Mouse (Mus musculus): ENCODE data around the gene 4932414N04Rik. TPM values are rescaled to one million over a fixed set of nuclear protein-coding genes. Genes with fewer than 3 reads are reported as not detected.
"Not testable (repeated sequence)": the region's sequence is repeated elsewhere in the genome, so short reads cannot be mapped to it uniquely, and the experiment has no call there.

The 4932414N04Rik gene
- polyA plus RNA-seq, 1 experiment from 2014 or later: not detected

- Histone ChIP-seq H3K9ac (ENCODE audit: low read depth, low read length) (no peak overlapping the region), H3K27me3 (ENCODE audit: insufficient read depth, low read length) (no peaks in the 10 kb centered on the region), H3K9me3 (replicated peaks; ENCODE audit: low read length) (no peaks in the 10 kb centered on the region), H3K4me3 (replicated peaks; ENCODE audit: low read depth, low read length) (no peak overlapping the region), H3K4me1 (replicated peaks; ENCODE audit: insufficient read depth, low read length) (no peaks in the 10 kb centered on the region), H3K4me2 (ENCODE audit: low read length) (no peak overlapping the region), H3K36me3 (ENCODE audit: insufficient read depth, low read length) (no peaks in the 10 kb centered on the region), H3K27ac (no peak overlapping the region)
- DNase-seq (ENCODE audit: low spot score) (no peak), ATAC-seq (replicated peaks; ENCODE audit: low FRiP score, low read depth) (peak; percentile 49; the same call in 1 of the 2 replicates)
- TF ChIP-seq CTCF (IDR thresholded peaks at IDR 0.05; ENCODE audit: low read depth): no peak
- 37% methylated on average over 1 of the region's 1 CpGs for WGBS
Measured at GRCm38 (mm10) chr2:68765371-68765770, 109.1 kb downstream of the 4932414N04Rik start.

GRCm38 (mm10) chr2:68767186-68767890, 111.1 kb downstream of the 4932414N04Rik start:
- Histone ChIP-seq H3K4me1 (replicated peaks; ENCODE audit: insufficient read depth, low read length) (no peaks in the 10 kb centered on the region), H3K9me3 (replicated peaks; ENCODE audit: low read length) (no peaks in the 10 kb centered on the region), H3K27me3 (ENCODE audit: insufficient read depth, low read length) (no peaks in the 10 kb centered on the region), H3K9ac (ENCODE audit: low read depth, low read length) (no peak overlapping the region), H3K4me3 (replicated peaks; ENCODE audit: low read depth, low read length) (no peak overlapping the region), H3K4me2 (ENCODE audit: low read length) (no peak overlapping the region), H3K36me3 (ENCODE audit: insufficient read depth, low read length) (no peaks in the 10 kb centered on the region), H3K27ac (no peak overlapping the region)
- ATAC-seq (replicated peaks; ENCODE audit: low FRiP score, low read depth) (no peak), DNase-seq (ENCODE audit: low spot score) (no peak)
- 50% methylated on average over 6 of the region's 6 CpGs for WGBS
- no peak for TF ChIP-seq CTCF (IDR thresholded peaks at IDR 0.05; ENCODE audit: low read depth)

- Histone ChIP-seq H3K4me1 (replicated peaks; ENCODE audit: insufficient read depth, low read length) (no peaks in the 10 kb centered on the region; the same call in 1 of the 2 replicates), H3K27me3 (ENCODE audit: insufficient read depth, low read length) (no peaks in the 10 kb centered on the region), H3K27ac (peak overlapping the region; percentile 65), H3K9me3 (replicated peaks; ENCODE audit: low read length) (no peaks in the 10 kb centered on the region), H3K9ac (ENCODE audit: low read depth, low read length) (peak overlapping the region; percentile 36), H3K36me3 (ENCODE audit: insufficient read depth, low read length) (no peaks in the 10 kb centered on the region), H3K4me2 (ENCODE audit: low read length) (peak overlapping the region; percentile 59), H3K4me3 (replicated peaks; ENCODE audit: low read depth, low read length) (peak overlapping the region; percentile 29)
- ATAC-seq (replicated peaks; ENCODE audit: low FRiP score, low read depth) (peak; percentile 26; the same call in 1 of the 2 replicates), DNase-seq (ENCODE audit: low spot score) (peak; percentile 74)
- WGBS: 7% methylated on average over 16 of the region's 16 CpGs
- TF ChIP-seq CTCF (IDR thresholded peaks at IDR 0.05; ENCODE audit: low read depth): no peak
Measured at GRCm38 (mm10) chr2:68782268-68783132, 126.2 kb downstream of the 4932414N04Rik start.

GRCm38 (mm10) chr2:68783664-68784063, 127.4 kb downstream of the 4932414N04Rik start:
- WGBS: 90% methylated on average over 8 of the region's 8 CpGs
- not testable (repeated sequence) for DNase-seq (ENCODE audit: low spot score); H3K9ac ChIP-seq (ENCODE audit: low read depth, low read length); H3K36me3 ChIP-seq (ENCODE audit: insufficient read depth, low read length); H3K4me3 ChIP-seq (replicated peaks; ENCODE audit: low read depth, low read length); H3K27ac ChIP-seq; H3K4me2 ChIP-seq (ENCODE audit: low read length); H3K4me1 ChIP-seq (replicated peaks; ENCODE audit: insufficient read depth, low read length); H3K27me3 ChIP-seq (ENCODE audit: insufficient read depth, low read length); H3K9me3 ChIP-seq (replicated peaks; ENCODE audit: low read length); ATAC-seq (replicated peaks; ENCODE audit: low FRiP score, low read depth)

GRCm38 (mm10) chr2:68784710-68785427, 128.6 kb downstream of the 4932414N04Rik start:
- Histone ChIP-seq H3K9ac (ENCODE audit: low read depth, low read length) (no peak overlapping the region), H3K36me3 (ENCODE audit: insufficient read depth, low read length) (no peaks in the 10 kb centered on the region), H3K9me3 (replicated peaks; ENCODE audit: low read length) (no peaks in the 10 kb centered on the region), H3K27me3 (ENCODE audit: insufficient read depth, low read length) (no peaks in the 10 kb centered on the region), H3K4me2 (ENCODE audit: low read length) (no peak overlapping the region), H3K4me1 (replicated peaks; ENCODE audit: insufficient read depth, low read length) (no peaks in the 10 kb centered on the region; the same call in 1 of the 2 replicates), H3K4me3 (replicated peaks; ENCODE audit: low read depth, low read length) (no peak overlapping the region), H3K27ac (no peak overlapping the region)
- 34% methylated on average over 5 of the region's 5 CpGs for WGBS
- ATAC-seq (replicated peaks; ENCODE audit: low FRiP score, low read depth) (peak; percentile 84), DNase-seq (ENCODE audit: low spot score) (peak; percentile 92)
- TF ChIP-seq CTCF (IDR thresholded peaks at IDR 0.05; ENCODE audit: low read depth): peak; percentile 90

- 55% methylated on average over 3 of the region's 3 CpGs for WGBS
- no peak for ATAC-seq (replicated peaks; ENCODE audit: low FRiP score, low read depth)
- TF ChIP-seq CTCF (IDR thresholded peaks at IDR 0.05; ENCODE audit: low read depth): no peak
- no peak for DNase-seq (ENCODE audit: low spot score)
- no peaks in the 10 kb centered on the region for H3K36me3 ChIP-seq (ENCODE audit: insufficient read depth, low read length)
- no peaks in the 10 kb centered on the region for H3K9me3 ChIP-seq (replicated peaks; ENCODE audit: low read length)
- H3K4me1 ChIP-seq (replicated peaks; ENCODE audit: insufficient read depth, low read length): no peaks in the 10 kb centered on the region; the same call in 1 of the 2 replicates
- no peak overlapping the region for H3K9ac ChIP-seq (ENCODE audit: low read depth, low read length)
- no peaks in the 10 kb centered on the region for H3K27me3 ChIP-seq (ENCODE audit: insufficient read depth, low read length)
- H3K4me2 ChIP-seq (ENCODE audit: low read length): no peak overlapping the region
- H3K4me3 ChIP-seq (replicated peaks; ENCODE audit: low read depth, low read length): no peak overlapping the region
- no peak overlapping the region for H3K27ac ChIP-seq
Measured at GRCm38 (mm10) chr2:68787161-68787675, 130.9 kb downstream of the 4932414N04Rik start.
